Mouse (Mus musculus) spleen, postnatal 36 days (tissue): ENCODE measurements around the gene Irf1.
A peak's percentile ranks its signal among the peaks of the same experiment; 100 is the strongest.

ENCODE experiments used
- DNase-seq, 2 experiments: peaks; one replicate each; pipeline ENCODE4 v3.0.0; 2022; ENCODE audit warnings: low spot score in 2 of 2, mixed read lengths in 1 of 2

The Irf1 gene

DNA sequence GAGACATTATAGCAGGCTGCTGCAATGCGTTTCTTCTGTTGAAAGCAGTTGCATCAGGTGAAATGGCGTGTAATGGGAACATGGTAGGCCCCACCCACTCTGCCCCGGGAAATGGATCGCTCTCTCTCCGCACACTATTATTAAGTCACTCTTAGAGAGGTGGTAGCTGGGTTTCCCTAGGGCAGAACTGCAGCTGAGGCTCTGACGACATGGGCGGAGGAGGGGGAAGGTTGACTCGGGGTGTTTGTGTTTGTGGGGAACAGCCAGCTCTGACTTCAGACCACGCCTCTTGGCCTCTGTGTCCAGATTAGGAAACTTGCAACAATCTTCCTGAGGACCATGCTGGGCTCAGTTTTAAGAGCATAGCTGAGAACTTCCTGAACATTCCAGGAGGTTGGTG is 36.0 kb downstream of the Irf1 start:
- DNase-seq: peak; percentile 24 to 42

DNA sequence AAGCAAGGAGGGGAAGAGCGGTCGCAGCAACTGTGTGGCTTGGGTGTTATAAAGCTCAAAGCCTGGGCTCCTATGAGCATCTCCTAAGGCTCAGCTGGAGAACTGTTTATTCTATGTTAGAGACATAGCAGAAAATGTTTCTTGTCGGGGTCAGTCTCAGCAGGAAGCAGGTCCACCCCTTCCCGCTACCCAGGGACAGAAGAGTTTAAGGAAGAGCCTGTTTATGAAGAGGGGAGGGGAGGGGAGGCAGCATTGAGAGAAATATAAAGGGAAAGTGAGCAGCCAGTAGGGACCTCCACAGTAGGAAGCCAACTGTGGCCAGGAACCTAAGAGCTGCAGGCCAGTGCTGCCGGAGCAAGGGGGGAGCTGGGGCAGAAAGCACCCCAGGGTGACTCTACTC is 39.5 kb downstream of the Irf1 start:
- no peak for DNase-seq

DNA sequence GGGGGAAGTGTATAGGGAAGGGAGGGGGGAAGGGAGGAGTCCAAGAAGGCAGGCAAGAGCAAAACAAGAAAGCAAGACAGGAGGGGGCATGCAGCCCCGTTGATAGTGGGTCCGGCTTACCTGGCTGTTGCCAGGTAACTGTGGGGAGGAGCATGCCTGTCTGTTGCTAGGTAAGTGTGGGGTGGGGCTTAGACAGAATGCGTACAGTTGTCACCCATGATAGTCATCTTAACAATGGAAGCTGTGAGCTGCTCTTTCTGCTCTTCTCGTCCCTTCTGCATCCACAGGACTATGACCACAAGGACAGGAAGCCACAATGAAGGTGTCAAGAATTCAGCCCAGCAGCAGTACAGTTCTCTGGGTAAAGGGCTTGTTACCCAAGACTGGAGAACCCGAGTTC is 40.3 kb downstream of the Irf1 start:
- DNase-seq: peak in 1 of 2 experiments; percentile 34

DNA sequence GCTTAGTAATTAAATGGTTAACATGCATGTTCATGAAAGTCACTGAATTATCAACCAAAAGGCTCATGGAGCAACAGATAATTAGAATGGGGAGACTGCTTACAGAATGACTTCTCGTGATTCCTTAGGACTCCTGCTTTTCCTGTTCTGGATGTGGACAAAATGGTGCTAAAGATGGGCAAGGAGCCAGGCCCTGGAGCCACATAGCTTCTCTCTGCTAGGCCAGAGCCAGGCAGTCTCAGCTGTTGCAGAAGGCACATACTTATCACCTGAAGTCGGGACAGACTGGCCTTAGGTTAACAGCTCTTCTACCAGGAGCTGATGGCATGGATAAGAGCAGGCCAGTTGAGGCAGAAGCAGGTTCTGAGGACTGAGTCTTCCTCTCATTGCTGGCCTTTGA is 40.9 kb downstream of the Irf1 start:
- DNase-seq: no peak

DNA sequence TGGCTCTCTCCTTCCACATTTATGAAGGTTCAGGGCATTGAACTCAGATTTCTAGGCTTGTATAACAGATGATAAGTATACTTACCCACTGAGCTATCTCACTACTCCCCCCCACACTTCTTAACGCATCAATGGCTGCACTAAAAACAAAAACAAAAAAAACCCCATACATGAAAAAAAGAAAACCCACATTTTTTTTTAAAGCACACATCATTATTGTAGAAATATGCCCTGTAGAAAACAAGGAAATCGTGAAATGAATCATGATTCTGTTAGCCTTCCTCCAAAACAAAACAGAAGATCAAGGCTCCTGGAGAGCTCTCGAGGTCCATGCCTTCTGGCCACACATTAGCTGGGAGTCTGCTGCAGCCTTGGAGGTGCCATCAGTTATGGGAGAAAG is 41.5 kb downstream of the Irf1 start:
- DNase-seq: no peak

DNA sequence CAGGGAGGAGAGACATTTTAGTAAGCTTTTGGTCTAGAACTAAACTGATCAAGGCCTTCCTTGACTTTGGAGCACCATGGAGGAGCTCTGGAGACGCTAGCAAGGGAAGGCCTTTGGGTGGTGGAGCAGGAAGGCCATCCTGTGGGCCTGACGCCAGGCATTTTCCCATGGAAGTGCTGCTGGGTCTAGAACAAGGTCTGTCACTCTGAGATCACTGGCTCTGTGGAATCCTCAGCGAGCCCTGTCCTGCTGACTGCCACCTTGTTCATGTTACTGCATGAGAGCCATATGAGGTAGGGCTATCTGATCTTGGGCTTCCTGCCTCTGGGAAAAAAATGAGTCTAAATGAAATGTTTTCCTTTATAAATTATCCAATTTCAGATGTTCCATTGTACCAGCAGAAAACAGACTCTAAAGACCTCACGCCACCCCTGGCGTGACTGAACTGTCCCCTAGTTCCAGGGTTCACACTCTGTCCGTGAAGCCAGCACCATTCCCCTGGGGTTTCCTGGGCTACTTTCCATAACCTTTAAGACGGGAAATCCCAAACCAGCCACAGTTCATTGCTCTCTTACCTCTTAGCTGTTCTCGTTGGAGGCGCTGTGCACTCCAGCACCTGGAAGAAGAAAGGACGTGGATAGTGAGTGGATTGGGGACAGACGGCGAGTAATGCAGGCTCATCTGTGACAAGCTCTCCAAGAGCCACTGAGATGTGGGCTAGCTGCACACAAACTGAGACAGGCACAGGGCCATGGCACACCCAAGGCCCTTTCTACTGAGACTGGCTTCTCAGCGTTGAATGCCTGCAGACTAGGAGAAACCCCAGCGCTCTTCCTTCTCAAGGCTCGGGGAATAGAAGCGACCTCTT is 43.4 kb downstream of the Irf1 start:
- DNase-seq: no peak

DNA sequence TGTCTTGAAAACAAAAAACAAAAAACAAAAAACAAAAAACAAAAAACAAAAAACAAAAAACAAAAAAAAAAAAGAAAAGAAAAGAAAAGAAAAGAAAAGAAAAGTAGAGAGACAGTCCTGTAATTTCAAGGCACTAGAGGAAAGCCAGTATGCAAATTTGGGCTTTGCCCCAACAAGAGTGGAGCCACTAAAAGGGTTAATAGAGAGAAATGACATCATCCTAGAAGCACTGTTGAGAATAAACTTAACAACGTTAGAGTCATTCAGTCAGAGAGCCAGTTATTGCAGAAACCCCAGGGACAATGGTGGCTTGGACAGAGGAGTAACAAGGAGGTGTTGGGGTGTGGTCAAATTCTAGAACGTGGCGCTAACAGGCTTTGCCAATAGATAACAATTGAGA is 45.0 kb downstream of the Irf1 start:
- no peak for DNase-seq

DNA sequence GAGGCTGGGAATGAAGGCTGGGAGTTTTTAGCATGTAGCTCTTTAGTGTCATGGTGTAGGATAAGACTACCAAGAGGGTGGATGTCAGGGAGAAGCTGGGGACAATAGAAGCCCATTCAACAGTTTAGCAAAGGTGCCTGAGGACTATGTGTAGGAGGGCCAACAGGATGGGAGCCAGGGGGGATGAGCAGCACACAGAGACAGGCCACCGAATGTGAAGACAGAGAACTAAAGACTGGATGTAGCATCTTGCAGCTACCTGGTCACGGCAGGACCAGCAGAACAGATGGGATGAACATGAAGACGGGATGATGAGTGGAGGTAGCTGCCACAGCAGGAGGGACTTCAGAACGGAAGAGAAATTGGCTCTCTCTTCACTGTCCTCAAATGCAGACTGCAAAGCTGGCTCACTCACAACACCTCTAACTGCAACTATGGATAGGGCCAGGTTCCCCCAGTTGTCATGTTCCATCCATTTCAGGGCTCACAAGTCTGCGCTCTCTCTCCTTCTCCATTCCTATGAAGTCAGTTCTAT is 47.1 kb downstream of the Irf1 start:
- DNase-seq: no peak

DNA sequence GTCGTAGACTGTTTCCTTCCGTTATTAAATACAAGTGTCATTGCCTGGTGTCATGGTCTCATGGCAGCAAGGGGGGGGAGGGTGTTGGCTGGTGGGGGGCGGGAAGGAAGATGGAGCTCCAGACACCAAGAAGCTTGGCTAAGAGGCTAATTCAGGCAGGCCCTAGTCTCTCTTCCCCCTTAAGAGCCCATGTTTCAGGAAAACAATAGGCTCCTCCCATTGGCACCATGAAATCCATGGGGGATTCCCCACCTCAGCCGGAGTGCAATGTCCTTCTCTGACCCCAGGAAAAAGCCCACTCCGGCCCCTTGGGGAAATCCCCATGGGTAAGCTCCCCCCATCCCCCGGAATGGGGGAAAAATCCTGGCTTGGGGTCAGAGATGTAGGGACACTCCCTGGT is 49.0 kb downstream of the Irf1 start:
- DNase-seq: no peak

DNA sequence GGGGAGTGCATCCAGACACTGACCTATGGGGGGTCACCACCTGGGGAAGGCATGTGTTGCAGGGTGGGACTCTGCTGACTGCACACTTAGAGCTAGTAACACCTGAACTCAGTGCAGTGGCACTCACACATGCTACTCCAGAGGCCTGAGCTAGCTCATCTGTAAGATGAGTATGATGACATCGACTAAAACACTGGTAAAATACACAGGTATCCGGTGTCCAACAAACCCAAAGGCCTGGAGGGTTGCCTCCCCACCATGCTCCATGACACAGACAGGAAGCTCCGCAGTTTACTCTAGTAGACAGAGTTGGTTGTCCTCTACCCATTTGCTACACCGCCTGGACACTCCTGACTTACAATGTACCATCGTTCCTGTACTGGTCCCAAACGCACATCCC is 49.7 kb downstream of the Irf1 start:
- no peak for DNase-seq

DNA sequence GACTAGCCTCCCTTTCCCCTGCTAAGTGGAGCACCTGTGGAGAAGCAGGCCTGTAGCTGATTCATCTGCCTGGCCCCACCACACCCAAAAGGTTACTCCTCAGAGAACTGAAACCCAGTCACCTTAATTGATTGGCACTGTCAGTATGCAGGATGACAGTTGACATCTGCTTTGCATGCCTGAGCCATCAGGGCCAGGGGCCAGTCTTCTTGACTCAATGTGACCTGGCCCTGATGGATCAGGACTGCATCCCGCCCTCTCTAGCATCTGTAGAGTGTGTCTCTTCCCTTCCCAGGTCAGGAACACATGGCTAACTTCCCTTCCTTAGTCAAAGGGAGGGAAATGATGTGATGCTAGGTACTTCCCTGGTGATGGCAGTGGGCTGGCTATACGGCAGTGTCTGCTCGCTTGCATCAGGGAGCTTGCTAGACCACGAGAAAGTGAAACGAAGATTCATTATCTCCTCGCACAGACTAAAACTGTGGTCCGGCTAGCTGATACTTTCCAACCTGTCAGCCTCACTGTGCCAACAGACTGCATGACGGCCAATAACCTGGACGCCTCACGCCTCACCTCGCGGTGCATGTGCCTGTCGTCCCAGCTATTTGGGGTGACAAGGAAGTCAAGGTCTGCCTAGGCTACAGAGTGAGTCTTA is 50.8 kb downstream of the Irf1 start:
- DNase-seq: no peak

DNA sequence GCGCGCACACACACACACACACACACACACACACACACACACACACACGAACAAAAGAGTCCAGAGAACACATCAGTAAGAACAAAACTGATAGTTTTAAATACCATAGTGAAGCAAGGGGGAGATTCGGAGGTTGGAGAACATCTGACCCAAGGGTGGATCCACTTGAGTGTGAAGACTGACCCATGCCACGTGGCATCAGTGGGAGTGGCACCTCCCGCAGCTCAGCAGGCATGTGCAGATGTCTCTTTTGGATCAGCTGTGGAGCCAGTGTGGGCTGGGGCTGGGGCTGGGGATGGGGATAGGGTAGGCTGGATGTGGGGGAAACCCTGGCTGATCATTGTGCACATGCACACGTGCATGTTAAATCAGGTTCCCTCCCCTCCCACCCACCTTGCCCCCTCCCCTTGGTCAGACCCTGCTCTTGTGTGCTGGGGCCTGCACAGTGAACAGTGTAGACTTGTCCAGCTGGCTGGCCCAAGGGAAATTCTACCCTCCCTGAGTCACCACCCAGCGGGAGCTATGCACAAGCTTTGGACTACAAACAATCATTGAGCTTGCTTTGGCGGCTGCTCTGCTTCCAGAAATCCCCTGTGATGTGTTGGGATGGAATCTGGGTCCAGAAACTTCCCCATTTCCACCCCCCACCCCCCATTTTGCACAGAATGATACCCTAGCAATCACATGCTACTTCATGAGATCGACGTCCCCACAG is 51.6 kb downstream of the Irf1 start:
- DNase-seq: no peak

DNA sequence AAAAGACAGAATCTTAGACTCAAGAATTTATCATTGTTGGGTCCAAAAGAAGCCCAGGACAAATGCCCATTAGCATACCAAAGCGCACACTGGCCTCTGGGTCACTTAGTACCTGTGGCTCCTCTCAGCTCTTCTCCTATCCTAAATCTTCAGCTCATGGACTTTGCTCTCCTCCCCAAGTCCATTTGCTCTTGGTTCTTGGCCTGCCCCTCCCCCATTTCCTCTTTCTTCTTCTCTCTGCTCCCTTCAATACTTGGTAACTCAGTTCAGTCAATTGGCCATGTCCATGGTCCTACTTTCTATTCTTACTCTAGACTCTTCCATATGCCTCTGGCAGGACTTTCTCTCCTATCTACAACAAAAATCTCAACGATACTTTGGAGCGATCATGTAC is 52.1 kb downstream of the Irf1 start:
- no peak for DNase-seq

DNA sequence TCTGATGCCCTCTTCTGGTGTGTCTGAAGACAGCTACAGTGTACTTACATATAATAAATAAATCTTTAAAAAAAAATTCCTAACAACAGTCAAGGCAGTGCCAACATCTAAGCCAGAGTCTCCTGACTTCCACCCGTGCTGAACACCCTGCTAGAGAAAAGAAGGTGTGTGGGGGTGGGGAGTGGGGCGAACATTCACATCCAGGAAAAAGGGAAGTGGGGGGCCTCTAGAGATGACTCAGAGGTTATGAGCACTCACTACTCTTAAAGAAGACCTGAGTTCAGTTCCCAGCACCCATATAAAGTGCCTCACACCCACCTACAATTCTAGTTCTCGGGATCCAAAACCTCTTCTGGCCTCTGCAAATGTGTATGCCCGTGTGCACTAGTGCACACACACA is 55.6 kb downstream of the Irf1 start:
- DNase-seq: no peak
